Mouse (Mus musculus): Measurements from ENCODE around the gene Mief1. TPM values are rescaled to one million over a fixed set of nuclear protein-coding genes. Genes with fewer than 3 reads are reported as not detected.

The Mief1 gene
- polyA plus RNA-seq, 1 experiment: 1.5 TPM

DNA sequence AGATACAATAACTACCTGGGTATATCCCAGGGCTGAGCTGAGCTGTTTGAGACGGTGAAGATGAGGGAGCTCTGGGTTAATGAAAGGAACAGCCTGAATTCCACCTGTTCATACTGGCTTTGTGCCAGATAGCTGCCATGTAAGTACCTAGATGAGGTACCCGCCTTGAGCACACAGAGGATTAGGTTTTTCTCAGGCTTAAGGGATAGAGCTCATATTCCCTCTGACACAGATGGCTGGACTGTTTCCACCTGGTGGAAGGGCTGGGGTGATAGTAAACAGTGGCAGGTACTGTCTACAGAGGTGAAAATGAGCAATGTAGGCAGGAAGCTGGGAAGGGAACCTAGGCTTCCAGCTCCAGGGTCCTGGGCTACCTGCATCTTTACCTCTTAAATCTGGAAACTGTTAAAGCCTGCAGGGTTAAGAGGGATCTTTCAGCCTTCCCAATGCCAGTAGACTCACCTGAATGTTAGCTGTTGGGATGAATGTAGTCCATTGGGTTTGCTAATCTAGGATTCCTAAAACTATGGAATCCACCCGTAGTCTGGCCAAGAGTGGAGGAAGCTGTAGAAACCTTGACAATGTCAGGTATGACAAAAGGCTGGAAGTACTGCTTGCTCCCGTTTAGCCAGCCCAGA, 23.9 kb downstream of the Mief1 start:
- H3K9me3 ChIP-seq (ENCODE audit: control insufficient read depth, low read length): no peaks in the 10 kb centered on the region
- H3K4me1 ChIP-seq (ENCODE audit: control insufficient read depth): peaks cover 86% of the 10 kb centered on the region
- peaks cover 82% of the 10 kb centered on the region for H3K36me3 ChIP-seq (ENCODE audit: control insufficient read depth)
- peak overlapping the region; percentile 99 for H3K4me3 ChIP-seq (replicated peaks)
- TF ChIP-seq GATA1 (IDR thresholded peaks at IDR 0.05; ENCODE audit: low read length): no peak
- no peak for TF ChIP-seq TAL1 (IDR thresholded peaks at IDR 0.05; ENCODE audit: low read length)
- no peaks in the 10 kb centered on the region for H3K27me3 ChIP-seq (ENCODE audit: control insufficient read depth)

DNA sequence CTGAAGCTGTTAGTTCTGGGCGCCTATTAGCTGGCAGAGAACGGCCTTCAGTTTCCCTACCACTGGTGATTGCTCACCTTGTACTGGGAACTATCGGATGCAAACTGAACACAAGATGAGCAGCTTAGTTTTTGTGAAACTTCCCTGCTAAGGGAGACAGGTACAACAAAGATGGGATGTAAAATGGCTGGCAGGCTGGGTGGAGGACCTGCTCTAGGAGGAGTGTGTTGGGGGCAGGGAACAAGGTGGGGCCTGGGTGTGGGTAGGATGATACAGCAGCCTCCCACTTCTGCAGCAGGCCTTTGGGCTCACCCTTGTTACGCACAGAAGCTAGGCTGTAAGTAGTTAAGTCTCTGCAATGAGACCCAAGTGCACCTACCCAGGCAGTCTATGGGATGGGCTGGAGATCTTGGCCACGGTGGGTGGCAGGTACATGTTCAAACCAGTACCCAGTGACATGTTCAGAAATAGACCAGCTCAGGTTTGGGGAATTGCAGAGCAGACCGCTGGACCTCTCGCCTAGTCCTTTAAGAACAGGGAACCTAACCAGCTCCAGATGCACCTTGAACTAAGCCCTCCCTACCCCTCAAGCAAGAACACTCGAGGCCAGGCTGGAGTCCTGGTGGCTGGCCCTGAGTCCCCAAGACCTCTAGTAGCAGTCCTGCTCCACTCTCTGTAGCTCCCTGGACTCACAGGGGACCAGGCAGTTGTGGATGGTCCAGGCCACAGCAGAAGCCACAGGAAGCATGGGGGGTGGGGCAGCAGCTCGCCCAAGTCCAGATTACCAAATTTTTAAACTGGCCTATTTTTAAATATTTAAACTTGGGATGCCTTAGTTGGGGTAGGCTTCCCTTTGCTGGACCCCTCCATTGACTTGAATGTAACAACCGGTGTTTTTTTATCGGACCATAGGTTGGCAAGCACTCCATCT, 24.7 kb downstream of the Mief1 start:
- peaks cover 77% of the 10 kb centered on the region for H3K36me3 ChIP-seq (ENCODE audit: control insufficient read depth)
- peaks cover 86% of the 10 kb centered on the region for H3K4me1 ChIP-seq (ENCODE audit: control insufficient read depth)
- no peaks in the 10 kb centered on the region for H3K9me3 ChIP-seq (ENCODE audit: control insufficient read depth, low read length)
- no peaks in the 10 kb centered on the region for H3K27me3 ChIP-seq (ENCODE audit: control insufficient read depth)
- no peak for TF ChIP-seq GATA1 (IDR thresholded peaks at IDR 0.05; ENCODE audit: low read length)
- TF ChIP-seq TAL1 (IDR thresholded peaks at IDR 0.05; ENCODE audit: low read length): no peak
- peak overlapping the region; percentile 99 for H3K4me3 ChIP-seq (replicated peaks)

DNA sequence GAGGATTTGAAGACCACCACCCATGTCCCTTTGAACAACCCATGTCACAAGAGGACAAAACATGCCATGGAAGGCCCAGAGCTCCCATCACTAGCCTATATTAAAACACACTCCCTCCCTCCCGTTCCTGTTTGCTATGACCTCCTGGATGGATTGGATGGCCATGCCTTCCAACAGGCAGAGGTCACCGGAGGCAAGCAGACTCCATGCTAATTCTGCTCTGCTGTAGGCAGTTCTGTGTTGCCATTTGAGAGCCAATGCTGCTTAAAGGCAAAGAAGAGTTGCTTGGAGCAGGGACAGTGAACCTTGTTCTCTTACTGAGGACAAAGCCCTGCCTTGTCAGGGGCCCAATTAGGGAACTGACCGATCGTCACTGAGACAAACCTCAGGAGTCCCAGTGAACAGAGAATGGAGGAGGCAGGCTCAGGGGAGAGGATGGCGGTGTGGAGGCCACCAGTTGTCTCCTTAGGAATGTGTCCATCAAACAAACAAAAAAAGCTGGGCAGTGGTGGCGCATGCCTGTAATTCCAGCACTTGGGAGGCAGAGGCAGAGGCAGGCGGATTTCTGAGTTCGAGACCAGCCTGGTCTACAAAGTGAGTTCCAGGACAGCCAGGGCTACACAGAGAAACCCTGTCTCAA, 25.7 kb downstream of the Mief1 start:
- H3K4me3 ChIP-seq (replicated peaks): peak overlapping the region; percentile 99
- peaks cover 71% of the 10 kb centered on the region for H3K36me3 ChIP-seq (ENCODE audit: control insufficient read depth)
- H3K4me1 ChIP-seq (ENCODE audit: control insufficient read depth): peaks cover 84% of the 10 kb centered on the region
- no peaks in the 10 kb centered on the region for H3K27me3 ChIP-seq (ENCODE audit: control insufficient read depth)
- H3K9me3 ChIP-seq (ENCODE audit: control insufficient read depth, low read length): no peaks in the 10 kb centered on the region
- TF ChIP-seq GATA1 (IDR thresholded peaks at IDR 0.05; ENCODE audit: low read length) (no peak), TAL1 (IDR thresholded peaks at IDR 0.05; ENCODE audit: low read length) (no peak)

DNA sequence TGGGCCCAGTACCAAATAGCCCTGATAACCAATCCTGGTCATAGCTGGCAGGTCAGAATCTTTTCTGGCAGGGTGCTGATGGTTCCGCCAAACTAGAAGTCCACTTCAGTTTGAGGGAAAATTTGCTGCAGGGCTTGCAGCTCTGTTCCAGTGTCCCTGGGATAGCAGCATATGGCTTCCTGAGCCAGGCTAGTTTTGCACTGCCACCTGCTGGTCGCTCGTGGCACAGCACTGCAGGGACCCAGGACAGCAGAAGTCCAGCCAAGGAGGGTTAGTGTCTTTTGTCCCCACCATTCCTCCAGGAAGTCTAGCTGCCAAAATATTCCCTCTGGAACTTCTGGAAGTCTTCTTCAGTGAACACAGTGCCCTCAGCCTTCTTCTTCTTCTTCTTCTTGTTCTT, 26.9 kb downstream of the Mief1 start:
- Histone ChIP-seq H3K9me3 (ENCODE audit: control insufficient read depth, low read length) (no peaks in the 10 kb centered on the region), H3K4me3 (replicated peaks) (no peak overlapping the region), H3K4me1 (ENCODE audit: control insufficient read depth) (peaks cover 82% of the 10 kb centered on the region), H3K27me3 (ENCODE audit: control insufficient read depth) (no peaks in the 10 kb centered on the region), H3K36me3 (ENCODE audit: control insufficient read depth) (peaks cover 71% of the 10 kb centered on the region)
- TF ChIP-seq GATA1 (IDR thresholded peaks at IDR 0.05; ENCODE audit: low read length) (no peak), TAL1 (IDR thresholded peaks at IDR 0.05; ENCODE audit: low read length) (no peak)

DNA sequence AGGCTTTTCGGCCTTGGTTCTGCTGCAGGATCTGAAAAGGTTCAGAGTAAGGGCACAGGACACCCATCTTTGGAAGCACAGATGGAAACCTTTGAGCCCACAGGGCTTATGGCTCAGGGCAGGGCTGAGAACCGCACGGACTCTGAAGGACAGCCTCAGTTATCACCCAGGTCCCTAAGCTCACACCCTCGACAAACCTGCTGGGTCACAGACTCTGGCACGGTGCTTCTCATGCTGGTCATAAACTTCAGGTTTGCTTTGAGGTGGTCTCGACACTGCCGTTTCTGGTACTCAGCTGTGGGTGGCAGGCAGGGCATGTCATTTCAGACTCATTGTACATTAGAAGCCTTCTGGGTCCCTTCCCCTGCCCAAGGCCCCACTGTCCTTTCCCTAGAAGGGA, 27.3 kb downstream of the Mief1 start:
- Histone ChIP-seq H3K4me1 (ENCODE audit: control insufficient read depth) (peaks cover 81% of the 10 kb centered on the region), H3K4me3 (replicated peaks) (no peak overlapping the region), H3K36me3 (ENCODE audit: control insufficient read depth) (peaks cover 67% of the 10 kb centered on the region), H3K27me3 (ENCODE audit: control insufficient read depth) (no peaks in the 10 kb centered on the region), H3K9me3 (ENCODE audit: control insufficient read depth, low read length) (no peaks in the 10 kb centered on the region)
- TF ChIP-seq TAL1 (IDR thresholded peaks at IDR 0.05; ENCODE audit: low read length) (no peak), GATA1 (IDR thresholded peaks at IDR 0.05; ENCODE audit: low read length) (no peak)

DNA sequence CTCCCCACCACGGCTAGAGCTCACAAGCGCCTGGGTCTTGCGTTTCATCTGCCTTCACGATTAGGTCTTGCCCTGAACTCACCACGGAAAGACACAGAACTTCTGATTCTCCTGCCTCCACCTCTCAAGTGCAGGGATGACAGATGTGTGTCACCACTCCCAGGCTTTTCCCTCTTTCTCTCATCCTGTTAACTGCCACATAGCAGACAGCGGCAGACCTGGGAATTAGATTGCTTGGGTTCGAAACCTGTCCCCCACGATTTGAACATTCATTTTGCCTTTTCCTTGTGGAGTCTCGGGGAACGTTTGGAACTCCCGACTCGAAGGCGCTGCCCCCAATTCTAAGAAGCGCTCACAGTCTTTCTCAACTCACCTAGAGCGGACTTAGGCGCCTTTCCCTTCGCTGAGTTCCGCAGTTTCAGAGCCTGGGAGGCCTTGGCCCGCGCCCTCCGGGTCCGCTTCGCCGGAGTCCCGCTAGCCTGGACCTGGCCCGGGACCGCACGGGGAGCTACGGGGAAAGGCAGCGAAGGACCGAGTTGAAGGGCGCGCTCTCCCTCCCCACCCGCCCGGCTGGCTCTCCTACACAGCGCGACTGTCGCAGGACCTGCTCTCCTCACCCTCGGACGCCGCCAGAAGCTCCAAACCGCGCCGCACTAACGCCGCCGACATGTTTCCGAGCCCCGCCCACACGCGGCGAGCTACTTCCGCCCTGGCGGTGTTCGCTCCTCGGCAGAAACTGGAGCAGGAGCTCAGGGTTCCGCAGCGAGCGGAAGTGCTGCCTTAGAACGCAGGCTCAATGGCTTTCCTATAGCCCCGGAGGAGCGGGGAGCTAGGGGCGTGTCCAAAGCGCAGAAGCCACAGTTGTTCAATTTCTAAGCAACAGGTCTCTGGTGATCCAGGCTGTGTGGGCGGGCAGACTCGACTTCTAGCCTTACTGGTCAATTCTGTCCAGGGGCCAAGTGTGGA, 30.1 kb downstream of the Mief1 start, which contains the start of gene Rps19bp1:
Gene Rps19bp1 (minus strand): TSS at position 706 of the 966 bp plus-strand sequence.
- Histone ChIP-seq H3K4me1 (ENCODE audit: control insufficient read depth) (peaks cover 53% of the 10 kb centered on the region), H3K9me3 (ENCODE audit: control insufficient read depth, low read length) (peaks cover 2% of the 10 kb centered on the region; the same call in 1 of the 2 replicates), H3K4me3 (replicated peaks) (peak within 1 kb of the TSS; percentile 80), H3K27me3 (ENCODE audit: control insufficient read depth) (no peaks in the 10 kb centered on the region), H3K36me3 (ENCODE audit: control insufficient read depth) (peaks cover 39% of the 10 kb centered on the region)
- TF ChIP-seq TAL1 (IDR thresholded peaks at IDR 0.05; ENCODE audit: low read length) (no peak), GATA1 (IDR thresholded peaks at IDR 0.05; ENCODE audit: low read length) (no peak)

DNA sequence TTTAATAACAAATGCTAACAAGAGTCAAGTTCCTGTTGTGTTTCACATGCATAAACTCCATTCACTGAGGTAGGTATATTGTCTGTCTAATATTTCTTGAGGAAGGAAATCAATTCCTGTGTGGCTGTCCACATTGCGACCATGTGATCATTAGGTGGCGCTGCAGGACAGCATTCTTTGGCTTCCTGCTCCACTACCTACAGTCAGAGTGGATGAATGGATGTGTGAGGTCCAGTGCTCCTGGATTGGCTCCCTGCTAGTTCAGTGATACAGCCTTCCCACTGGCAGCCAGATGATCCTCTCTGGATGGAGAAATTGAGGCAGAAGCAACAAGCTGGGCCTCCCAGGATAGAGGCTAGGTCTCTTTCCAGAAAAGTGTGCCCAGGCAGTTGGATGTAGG, 32.5 kb downstream of the Mief1 start:
- peaks cover 15% of the 10 kb centered on the region for H3K36me3 ChIP-seq (ENCODE audit: control insufficient read depth)
- no peak overlapping the region for H3K4me3 ChIP-seq (replicated peaks)
- H3K4me1 ChIP-seq (ENCODE audit: control insufficient read depth): peaks cover 30% of the 10 kb centered on the region
- no peak for TF ChIP-seq GATA1 (IDR thresholded peaks at IDR 0.05; ENCODE audit: low read length)
- TF ChIP-seq TAL1 (IDR thresholded peaks at IDR 0.05; ENCODE audit: low read length): no peak
- H3K27me3 ChIP-seq (ENCODE audit: control insufficient read depth): no peaks in the 10 kb centered on the region
- peaks cover 20% of the 10 kb centered on the region for H3K9me3 ChIP-seq (ENCODE audit: control insufficient read depth, low read length)

DNA sequence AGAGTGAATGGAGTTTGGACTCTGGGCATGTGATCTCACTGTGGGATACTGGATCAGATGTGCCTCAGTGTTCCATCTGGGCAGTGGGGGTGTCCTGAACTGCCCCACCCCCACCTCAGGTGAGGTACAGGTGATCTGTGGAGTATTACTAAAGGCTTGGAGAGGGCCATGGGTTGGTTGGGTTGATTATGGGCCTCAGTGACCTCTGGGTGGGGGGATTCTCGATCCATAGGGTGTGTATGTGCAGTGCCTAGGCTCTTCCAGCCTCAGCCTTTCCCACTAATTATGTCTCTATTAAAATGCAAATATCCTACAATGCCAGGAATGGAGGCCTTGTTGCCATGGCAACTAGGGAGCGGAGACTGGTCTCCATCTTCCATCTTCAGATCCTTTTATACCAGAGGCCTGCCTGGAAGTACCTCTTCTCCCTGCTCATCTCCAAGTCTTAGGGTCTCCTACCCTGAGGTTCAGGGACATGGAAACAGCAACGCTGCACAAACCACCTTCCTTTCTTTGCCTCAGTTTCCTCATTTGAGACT, 38.1 kb downstream of the Mief1 start:
- Histone ChIP-seq H3K9me3 (ENCODE audit: control insufficient read depth, low read length) (peaks cover 20% of the 10 kb centered on the region), H3K4me1 (ENCODE audit: control insufficient read depth) (no peaks in the 10 kb centered on the region), H3K4me3 (replicated peaks) (no peak overlapping the region), H3K27me3 (ENCODE audit: control insufficient read depth) (peaks cover 7% of the 10 kb centered on the region), H3K36me3 (ENCODE audit: control insufficient read depth) (no peaks in the 10 kb centered on the region)
- no peak for TF ChIP-seq GATA1 (IDR thresholded peaks at IDR 0.05; ENCODE audit: low read length)
- no peak for TF ChIP-seq TAL1 (IDR thresholded peaks at IDR 0.05; ENCODE audit: low read length)

All from erythroblast, embryonic 14.5 days (primary cell).